Mouse (Mus musculus) G1E (cell line): Measurements from ENCODE around the gene Ccdc78.

ENCODE experiments used
- CTCF ChIP-seq: IDR thresholded peaks from 2 replicates; pipeline ENCODE4 v1.5.1; 2012; ENCODE audit warnings: low read depth, low read length, inconsistent platforms, mixed read lengths
- GATA1 ChIP-seq: IDR thresholded peaks from 2 replicates; pipeline ENCODE4 v1.6.1; 2012; ENCODE audit warnings: borderline replicate concordance, low read length, inconsistent platforms, mixed read lengths
- POLR2AphosphoS5 ChIP-seq: IDR thresholded peaks from 2 replicates; pipeline ENCODE4 v1.6.1; 2012; ENCODE audit warnings: low read depth, low read length, inconsistent platforms; ENCODE audit not compliant: insufficient replicate concordance

DNA sequence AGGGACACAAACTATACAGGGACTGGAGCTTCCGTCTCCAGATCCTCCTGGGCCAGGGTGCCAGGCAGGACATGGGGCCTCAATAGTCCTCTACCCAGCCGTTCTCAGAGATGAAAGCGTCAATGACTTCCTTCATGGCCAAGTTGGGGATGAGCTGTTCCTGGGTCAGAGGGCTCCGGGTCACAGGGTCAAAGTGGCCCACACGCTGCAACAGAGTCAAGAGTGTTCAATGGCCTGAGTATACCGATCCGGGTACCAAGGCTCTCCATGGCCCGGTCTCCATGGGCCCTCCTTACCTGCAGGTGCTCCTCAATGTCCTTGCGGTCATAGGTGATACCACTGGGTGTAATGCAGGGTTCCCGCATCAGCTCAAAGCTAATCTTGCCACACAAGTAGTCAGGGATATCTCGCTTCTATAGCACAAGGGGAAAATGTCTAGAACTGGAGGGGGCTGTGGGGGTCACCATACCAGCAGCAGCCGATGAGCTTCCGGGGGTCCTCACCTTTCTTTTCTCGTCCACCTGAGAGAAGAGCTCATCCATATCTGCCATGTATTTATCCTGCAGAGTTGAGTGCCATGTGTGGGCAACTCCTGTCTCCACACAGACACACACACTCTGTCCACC is 44.5 kb downstream of the Ccdc78 start:
- TF ChIP-seq POLR2AphosphoS5 (no peak), CTCF (no peak), GATA1 (no peak)
